ENCODE assay signal across 12 mouse cellular contexts in genomic region chr5:135286926-135287325, GRCm38 (mm10). TPM values are rescaled to one million over a fixed set of nuclear protein-coding genes. Genes with fewer than 3 reads are reported as not detected.
"Had no signal": no experiment of that assay in that cellular context is flagged by ENCODE, and none has a peak within 500 bp of the region (broad histone marks: within the 10 kb centered on the region; RNA-seq: fewer than 3 reads in every experiment).

No protein-coding gene starts in this region.

- H3K9ac ChIP-seq: liver, postnatal 0 days; lung, embryonic 15.5 days; midbrain, embryonic 13.5 days; midbrain, embryonic 15.5 days; neural tube, embryonic 12.5 days; stomach, embryonic 15.5 days had no signal

- H3K9me3 ChIP-seq: lung, embryonic 15.5 days; midbrain, embryonic 13.5 days; midbrain, embryonic 15.5 days; neural tube, embryonic 12.5 days; stomach, embryonic 15.5 days had no signal

- H3K27me3 ChIP-seq: lung, embryonic 15.5 days; midbrain, embryonic 15.5 days; neural tube, embryonic 12.5 days; stomach, embryonic 15.5 days had no signal

- H3K36me3 ChIP-seq: lung, embryonic 15.5 days; midbrain, embryonic 13.5 days; midbrain, embryonic 15.5 days; neural tube, embryonic 12.5 days; stomach, embryonic 15.5 days had no signal

- H3K4me2 ChIP-seq: lung, embryonic 15.5 days; midbrain, embryonic 11.5 days; midbrain, embryonic 13.5 days; midbrain, embryonic 15.5 days; neural tube, embryonic 12.5 days; stomach, embryonic 15.5 days had no signal

- H3K27ac ChIP-seq: lung, embryonic 15.5 days; macrophage; midbrain, embryonic 13.5 days; midbrain, embryonic 15.5 days; neural tube, embryonic 12.5 days; stomach, embryonic 15.5 days; stomach, postnatal 0 days had no signal

- H3K4me3 ChIP-seq: lung, embryonic 15.5 days; megakaryocyte, embryonic 14.5 days; midbrain, embryonic 13.5 days; midbrain, embryonic 15.5 days; neural tube, embryonic 12.5 days; stomach, embryonic 15.5 days had no signal

- H3K4me1 ChIP-seq: lung, embryonic 15.5 days; megakaryocyte, embryonic 14.5 days; midbrain, embryonic 13.5 days; midbrain, embryonic 15.5 days; neural tube, embryonic 12.5 days; stomach, embryonic 15.5 days had no signal

RNA-seq across cellular contexts. Expression of gene Fzd9, which starts 35.9 kb away (rescaled TPM):
- total RNA-seq: monocyte, adult 5-6 weeks; neutrophil, adult 5-6 weeks had no signal
- polyA plus RNA-seq: macrophage had no signal
